Mouse (Mus musculus) liver, embryonic 14.5 days (tissue): Measurements from ENCODE around the gene Celf2.

ENCODE experiments used
- CTCF ChIP-seq: IDR thresholded peaks from 2 replicates; pipeline ENCODE4 v1.5.1; 2016; ENCODE audit warnings: antibody characterized with exemption, low read depth, control low read depth
- EP300 ChIP-seq: IDR thresholded peaks from 2 replicates; pipeline ENCODE4 v1.6.1; 2016; ENCODE audit warnings: antibody characterized with exemption, low read depth

- TF ChIP-seq CTCF: no peak
- no peak for TF ChIP-seq EP300
Measured at GRCm38 (mm10) chr2:6513176-6513575, 996.2 kb downstream of the Celf2 start.
